Mouse (Mus musculus) neural tube, postnatal 0 days (tissue): Measurements from ENCODE around the gene Bfsp1. TPM values are rescaled to one million over a fixed set of nuclear protein-coding genes. Genes with fewer than 3 reads are reported as not detected.

Source experiments
- polyA plus RNA-seq: library from polyadenylated mRNA; unstranded; fragments of >200 nt; fragmentation: Nextera tagmentation; extraction: Ambion mirVana; gene quantifications from 2 replicates; pipeline ENCODE4 v1.2.1, GENCODE M21; 2015

The Bfsp1 gene
- 1.8 and 2.3 TPM in 2 replicates for polyA plus RNA-seq

GRCm38 (mm10) chr2:143862484-143863231 is at the start of gene Bfsp1:
Gene Bfsp1, minus strand, starts transcription at chr2:143863173.

Other genes with a start within 250 kb of the Bfsp1 start
- gene Dstn, start 52.1 kb upstream of the Bfsp1 start, polyA plus RNA-seq: 358 TPM in 2 replicates
- gene Rrbp1, start 148.1 kb upstream of the Bfsp1 start, polyA plus RNA-seq: 50.8 and 54.2 TPM in 2 replicates
- gene Banf2, start 169.9 kb upstream of the Bfsp1 start, polyA plus RNA-seq: not detected in 2 replicates